Mouse (Mus musculus): ENCODE measurements at regions not wholly inside any gene's neighbourhood (a gene's known extent, or its start where the extent isn't known, plus 50 kb on each side); places are given as distances from the start of the nearest gene placed in this dataset.

GRCm38 (mm10) chr13:113486368-113486955 is 131.9 kb downstream of the Snx18 start:
- Histone ChIP-seq H3K4me1 (no peaks in the 10 kb centered on the region), H3K36me3 (replicated peaks; ENCODE audit: low read length) (no peaks in the 10 kb centered on the region), H3K9me3 (peaks cover 14% of the 10 kb centered on the region), H3K4me3 (replicated peaks) (no peak overlapping the region), H3K27me3 (replicated peaks) (no peaks in the 10 kb centered on the region)
- no peak for TF ChIP-seq FLI1 (IDR thresholded peaks at IDR 0.05; ENCODE audit: low read length)
- TF ChIP-seq GATA1 (IDR thresholded peaks at IDR 0.05; ENCODE audit: borderline replicate concordance, low read length) = no peak

GRCm38 (mm10) chr13:113485511-113485910 is 132.9 kb downstream of the Snx18 start:
- H3K4me1 ChIP-seq = no peaks in the 10 kb centered on the region
- H3K9me3 ChIP-seq = peaks cover 14% of the 10 kb centered on the region
- no peak overlapping the region for H3K4me3 ChIP-seq (replicated peaks)
- no peak for TF ChIP-seq GATA1 (IDR thresholded peaks at IDR 0.05; ENCODE audit: borderline replicate concordance, low read length)
- TF ChIP-seq FLI1 (IDR thresholded peaks at IDR 0.05; ENCODE audit: low read length) = no peak
- H3K27me3 ChIP-seq (replicated peaks) = no peaks in the 10 kb centered on the region
- no peaks in the 10 kb centered on the region for H3K36me3 ChIP-seq (replicated peaks; ENCODE audit: low read length)

GRCm38 (mm10) chr13:113484159-113484762 is 134.1 kb downstream of the Snx18 start:
- no peak overlapping the region for H3K4me3 ChIP-seq (replicated peaks)
- no peaks in the 10 kb centered on the region for H3K27me3 ChIP-seq (replicated peaks)
- no peaks in the 10 kb centered on the region for H3K36me3 ChIP-seq (replicated peaks; ENCODE audit: low read length)
- peaks cover 14% of the 10 kb centered on the region for H3K9me3 ChIP-seq
- H3K4me1 ChIP-seq = no peaks in the 10 kb centered on the region
- TF ChIP-seq GATA1 (IDR thresholded peaks at IDR 0.05; ENCODE audit: borderline replicate concordance, low read length) = no peak
- no peak for TF ChIP-seq FLI1 (IDR thresholded peaks at IDR 0.05; ENCODE audit: low read length)

- Histone ChIP-seq H3K27me3 (replicated peaks) (no peaks in the 10 kb centered on the region), H3K9me3 (peaks cover 6% of the 10 kb centered on the region; the same call in 1 of the 2 replicates), H3K4me3 (replicated peaks) (no peak overlapping the region), H3K36me3 (replicated peaks; ENCODE audit: low read length) (no peaks in the 10 kb centered on the region), H3K4me1 (no peaks in the 10 kb centered on the region)
- TF ChIP-seq FLI1 (IDR thresholded peaks at IDR 0.05; ENCODE audit: low read length) (no peak), GATA1 (IDR thresholded peaks at IDR 0.05; ENCODE audit: borderline replicate concordance, low read length) (no peak)
Measured at GRCm38 (mm10) chr13:113482911-113483310, 135.5 kb downstream of the Snx18 start.

GRCm38 (mm10) chr13:113477901-113478510 is 140.4 kb downstream of the Snx18 start:
- Histone ChIP-seq H3K27me3 (replicated peaks) (no peaks in the 10 kb centered on the region), H3K9me3 (peaks cover under 1% of the 10 kb centered on the region; the same call in 1 of the 2 replicates), H3K36me3 (replicated peaks; ENCODE audit: low read length) (no peaks in the 10 kb centered on the region), H3K4me3 (replicated peaks) (no peak overlapping the region), H3K4me1 (no peaks in the 10 kb centered on the region)
- TF ChIP-seq GATA1 (IDR thresholded peaks at IDR 0.05; ENCODE audit: borderline replicate concordance, low read length) (no peak), FLI1 (IDR thresholded peaks at IDR 0.05; ENCODE audit: low read length) (no peak)

- Histone ChIP-seq H3K4me1 (no peaks in the 10 kb centered on the region), H3K36me3 (replicated peaks; ENCODE audit: low read length) (no peaks in the 10 kb centered on the region), H3K9me3 (0 out of 2 replicates have a peak, but pooled peaks cover 6% of the 10 kb centered on the region), H3K27me3 (replicated peaks) (no peaks in the 10 kb centered on the region), H3K4me3 (replicated peaks) (no peak overlapping the region)
- no peak for TF ChIP-seq FLI1 (IDR thresholded peaks at IDR 0.05; ENCODE audit: low read length)
Measured at GRCm38 (mm10) chr13:113470822-113471557, 147.4 kb downstream of the Snx18 start.

GRCm38 (mm10) chr13:113464190-113465064 is 153.9 kb downstream of the Snx18 start:
- Histone ChIP-seq H3K36me3 (replicated peaks; ENCODE audit: low read length) (no peaks in the 10 kb centered on the region), H3K27me3 (replicated peaks) (no peaks in the 10 kb centered on the region), H3K4me3 (replicated peaks) (no peak overlapping the region), H3K4me1 (no peaks in the 10 kb centered on the region), H3K9me3 (0 out of 2 replicates have a peak, but pooled peaks cover 6% of the 10 kb centered on the region)
- TF ChIP-seq FLI1 (IDR thresholded peaks at IDR 0.05; ENCODE audit: low read length) = no peak

- Histone ChIP-seq H3K4me3 (replicated peaks) (no peak overlapping the region), H3K9me3 (0 out of 2 replicates have a peak, but pooled peaks cover 6% of the 10 kb centered on the region), H3K27me3 (replicated peaks) (no peaks in the 10 kb centered on the region), H3K36me3 (replicated peaks; ENCODE audit: low read length) (no peaks in the 10 kb centered on the region), H3K4me1 (no peaks in the 10 kb centered on the region)
- no peak for TF ChIP-seq GATA1 (IDR thresholded peaks at IDR 0.05; ENCODE audit: borderline replicate concordance, low read length)
- TF ChIP-seq FLI1 (IDR thresholded peaks at IDR 0.05; ENCODE audit: low read length) = no peak
Measured at GRCm38 (mm10) chr13:113463420-113463819, 154.9 kb downstream of the Snx18 start.
